Mouse (Mus musculus): ENCODE data around the gene Rps29.

DNA sequence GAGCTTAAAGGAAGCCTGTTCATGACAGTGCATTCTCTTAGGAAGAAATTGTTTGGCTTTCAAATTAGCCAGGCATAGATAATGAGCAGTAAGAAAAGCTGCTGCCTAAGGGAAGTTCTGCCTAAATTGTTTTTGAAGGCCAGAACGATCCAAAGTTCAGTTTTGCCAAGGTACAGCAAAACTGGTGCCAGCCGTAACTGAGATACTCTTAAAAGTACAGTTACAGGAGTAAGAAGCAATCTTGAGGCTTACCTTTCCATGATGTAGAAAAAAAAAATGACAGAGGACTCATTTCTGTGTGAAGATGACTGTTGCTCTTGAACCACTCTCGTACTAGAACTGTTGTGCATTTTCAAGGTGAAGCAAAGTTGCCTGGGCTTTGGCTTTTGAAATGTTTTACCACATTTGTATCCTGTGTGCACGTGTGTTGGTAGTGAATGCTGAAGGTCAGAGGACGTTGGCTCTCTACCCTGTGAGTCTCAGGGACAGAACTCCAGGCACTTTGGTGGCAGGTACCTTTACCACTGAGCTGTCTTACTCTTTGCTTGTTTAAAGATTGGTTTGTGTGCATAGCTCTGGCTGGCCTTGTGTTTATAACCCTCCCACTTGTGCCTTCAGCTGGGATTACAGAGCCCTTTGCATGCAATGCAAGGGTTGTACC lies 28.0 kb upstream of the Rps29 start:
- TF ChIP-seq POLR2A (IDR thresholded peaks at IDR 0.05; ENCODE audit: borderline replicate concordance, low read depth, low read length) (no peak), CTCF (IDR thresholded peaks at IDR 0.05; ENCODE audit: low read depth, low read length) (no peak)

All from bone marrow macrophage, adult 2 months (primary cell).